Mouse (Mus musculus): ENCODE data around the gene Entpd1. TPM values are rescaled to one million over a fixed set of nuclear protein-coding genes. Genes with fewer than 3 reads are reported as not detected.
A peak's percentile ranks its signal among the peaks of the same experiment; 100 is the strongest.

The Entpd1 gene
- polyA plus RNA-seq, 1 experiment from 2014 or later = 5.7 TPM

GRCm38 (mm10) chr19:40679632-40680031, 67.5 kb downstream of the Entpd1 start:
- H3K27me3 ChIP-seq (ENCODE audit: insufficient read depth, low read length) = no peaks in the 10 kb centered on the region
- H3K27ac ChIP-seq (ENCODE audit: low read depth) = 0 out of 2 replicates have a peak overlapping the region, but pooled peaks have one; percentile 64
- H3K36me3 ChIP-seq (replicated peaks; ENCODE audit: insufficient read depth, low read length) = no peaks in the 10 kb centered on the region
- no peaks in the 10 kb centered on the region for H3K9me3 ChIP-seq (ENCODE audit: low read length)
- no peak overlapping the region for H3K4me2 ChIP-seq (ENCODE audit: low read depth, low read length)
- peaks cover 9% of the 10 kb centered on the region for H3K4me1 ChIP-seq (ENCODE audit: insufficient read depth)
- WGBS (ENCODE audit: insufficient replicate concordance) = 80% methylated on average over 3 of the region's 3 CpGs
- no peak for ATAC-seq
- no peak for DNase-seq
- no peak overlapping the region for H3K9ac ChIP-seq (replicated peaks)
- no peak overlapping the region for H3K4me3 ChIP-seq (ENCODE audit: low read depth, low read length)
- no peak for TF ChIP-seq CTCF (IDR thresholded peaks at IDR 0.05; ENCODE audit: low read depth)
- no peak for TF ChIP-seq EP300 (IDR thresholded peaks at IDR 0.05; ENCODE audit: low read depth)

- peak; percentile 62; the same call in 1 of the 2 replicates for ATAC-seq
- Histone ChIP-seq H3K27ac (ENCODE audit: low read depth) (peak overlapping the region; percentile 13), H3K9ac (replicated peaks) (no peak overlapping the region), H3K4me3 (ENCODE audit: low read depth, low read length) (no peak overlapping the region), H3K4me2 (ENCODE audit: low read depth, low read length) (0 out of 2 replicates have a peak overlapping the region, but pooled peaks have one; percentile 13), H3K36me3 (replicated peaks; ENCODE audit: insufficient read depth, low read length) (no peaks in the 10 kb centered on the region), H3K4me1 (ENCODE audit: insufficient read depth) (peaks cover 9% of the 10 kb centered on the region), H3K27me3 (ENCODE audit: insufficient read depth, low read length) (no peaks in the 10 kb centered on the region), H3K9me3 (ENCODE audit: low read length) (no peaks in the 10 kb centered on the region)
- TF ChIP-seq CTCF (IDR thresholded peaks at IDR 0.05; ENCODE audit: low read depth) (no peak), EP300 (IDR thresholded peaks at IDR 0.05; ENCODE audit: low read depth) (no peak)
- 52% methylated on average over 1 of the region's 1 CpGs for WGBS (ENCODE audit: insufficient replicate concordance)
- no peak for DNase-seq
Measured at GRCm38 (mm10) chr19:40684124-40684523, 72.0 kb downstream of the Entpd1 start.

DNA sequence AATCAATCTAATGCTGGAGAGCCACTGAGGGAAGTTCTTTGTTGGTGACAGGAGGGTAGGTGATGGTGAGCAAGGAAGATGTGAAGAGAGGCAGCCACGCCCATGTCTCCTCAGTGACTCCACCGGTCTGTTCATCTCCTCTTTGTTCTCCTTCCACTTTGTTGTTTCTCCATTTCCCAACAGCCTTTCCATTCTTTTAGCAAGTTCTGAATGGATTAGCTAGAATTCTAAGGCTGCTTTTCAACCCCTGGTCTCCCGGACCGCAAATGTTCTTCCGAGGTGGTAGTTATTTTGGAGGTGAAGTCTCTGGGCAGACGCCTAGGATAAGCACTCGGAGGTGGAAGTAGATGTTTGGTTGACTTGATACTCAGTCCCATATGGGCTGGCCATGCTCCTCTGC, 72.4 kb downstream of the Entpd1 start:
- Histone ChIP-seq H3K27ac (ENCODE audit: low read depth) (peak overlapping the region; percentile 13), H3K4me2 (ENCODE audit: low read depth, low read length) (0 out of 2 replicates have a peak overlapping the region, but pooled peaks have one; percentile 13), H3K4me1 (ENCODE audit: insufficient read depth) (peaks cover 7% of the 10 kb centered on the region), H3K9me3 (ENCODE audit: low read length) (no peaks in the 10 kb centered on the region), H3K36me3 (replicated peaks; ENCODE audit: insufficient read depth, low read length) (no peaks in the 10 kb centered on the region), H3K27me3 (ENCODE audit: insufficient read depth, low read length) (no peaks in the 10 kb centered on the region), H3K9ac (replicated peaks) (no peak overlapping the region), H3K4me3 (ENCODE audit: low read depth, low read length) (no peak overlapping the region)
- ATAC-seq = no peak
- TF ChIP-seq EP300 (IDR thresholded peaks at IDR 0.05; ENCODE audit: low read depth) (no peak), CTCF (IDR thresholded peaks at IDR 0.05; ENCODE audit: low read depth) (no peak)
- WGBS (ENCODE audit: insufficient replicate concordance) = 83% methylated on average over 7 of the region's 7 CpGs
- no peak for DNase-seq

GRCm38 (mm10) chr19:40687291-40687927, 75.2 kb downstream of the Entpd1 start:
- peaks cover 7% of the 10 kb centered on the region for H3K4me1 ChIP-seq (ENCODE audit: insufficient read depth)
- TF ChIP-seq EP300 (IDR thresholded peaks at IDR 0.05; ENCODE audit: low read depth) (no peak), CTCF (IDR thresholded peaks at IDR 0.05; ENCODE audit: low read depth) (no peak)
- H3K4me3 ChIP-seq (ENCODE audit: low read depth, low read length) = no peak overlapping the region
- no peak overlapping the region for H3K9ac ChIP-seq (replicated peaks)
- DNase-seq (no peak), ATAC-seq (no peak)
- no peak overlapping the region for H3K4me2 ChIP-seq (ENCODE audit: low read depth, low read length)
- H3K9me3 ChIP-seq (ENCODE audit: low read length) = no peaks in the 10 kb centered on the region
- no peak overlapping the region for H3K27ac ChIP-seq (ENCODE audit: low read depth)
- no peaks in the 10 kb centered on the region for H3K36me3 ChIP-seq (replicated peaks; ENCODE audit: insufficient read depth, low read length)
- WGBS (ENCODE audit: insufficient replicate concordance) = 54% methylated on average over 4 of the region's 4 CpGs
- H3K27me3 ChIP-seq (ENCODE audit: insufficient read depth, low read length) = no peaks in the 10 kb centered on the region

GRCm38 (mm10) chr19:40693201-40693600, 81.0 kb downstream of the Entpd1 start:
- no peak overlapping the region for H3K4me2 ChIP-seq (ENCODE audit: low read depth, low read length)
- 0 out of 2 replicates have a peak, but pooled peaks have one; percentile 35 for ATAC-seq
- no peaks in the 10 kb centered on the region for H3K27me3 ChIP-seq (ENCODE audit: insufficient read depth, low read length)
- H3K36me3 ChIP-seq (replicated peaks; ENCODE audit: insufficient read depth, low read length) = no peaks in the 10 kb centered on the region
- WGBS (ENCODE audit: insufficient replicate concordance) = 47% methylated on average over 7 of the region's 7 CpGs
- no peak overlapping the region for H3K9ac ChIP-seq (replicated peaks)
- no peak for DNase-seq
- H3K27ac ChIP-seq (ENCODE audit: low read depth) = no peak overlapping the region
- H3K4me3 ChIP-seq (ENCODE audit: low read depth, low read length) = no peak overlapping the region
- no peaks in the 10 kb centered on the region for H3K9me3 ChIP-seq (ENCODE audit: low read length)
- H3K4me1 ChIP-seq (ENCODE audit: insufficient read depth) = peaks cover 3% of the 10 kb centered on the region; the same call in 1 of the 2 replicates
- TF ChIP-seq EP300 (IDR thresholded peaks at IDR 0.05; ENCODE audit: low read depth) (no peak), CTCF (IDR thresholded peaks at IDR 0.05; ENCODE audit: low read depth) (no peak)

GRCm38 (mm10) chr19:40696116-40696515, 84.0 kb downstream of the Entpd1 start:
- H3K27ac ChIP-seq (ENCODE audit: low read depth) = no peak overlapping the region
- no peak overlapping the region for H3K4me2 ChIP-seq (ENCODE audit: low read depth, low read length)
- H3K4me1 ChIP-seq (ENCODE audit: insufficient read depth) = peaks cover 3% of the 10 kb centered on the region; the same call in 1 of the 2 replicates
- no peak for DNase-seq
- no peak overlapping the region for H3K9ac ChIP-seq (replicated peaks)
- WGBS (ENCODE audit: insufficient replicate concordance) = 85% methylated on average over 6 of the region's 6 CpGs
- H3K9me3 ChIP-seq (ENCODE audit: low read length) = no peaks in the 10 kb centered on the region
- H3K4me3 ChIP-seq (ENCODE audit: low read depth, low read length) = no peak overlapping the region
- no peak for ATAC-seq
- H3K27me3 ChIP-seq (ENCODE audit: insufficient read depth, low read length) = no peaks in the 10 kb centered on the region
- TF ChIP-seq EP300 (IDR thresholded peaks at IDR 0.05; ENCODE audit: low read depth) = no peak
- TF ChIP-seq CTCF (IDR thresholded peaks at IDR 0.05; ENCODE audit: low read depth) = no peak
- no peaks in the 10 kb centered on the region for H3K36me3 ChIP-seq (replicated peaks; ENCODE audit: insufficient read depth, low read length)

All from liver, postnatal 0 days (tissue).